20 mouse cellular contexts compared by ENCODE assay signal in genomic region chr16:35856766-35857165, GRCm38 (mm10). TPM values are rescaled to one million over a fixed set of nuclear protein-coding genes. Genes with fewer than 3 reads are reported as not detected.
DNase-seq lines count a peak whose midpoint lies in the region; ATAC-seq and TF ChIP-seq lines count a peak whose summit lies in the region.
"Had no signal": no experiment of that assay in that cellular context is flagged by ENCODE, and none has a peak within 500 bp of the region (broad histone marks: within the 10 kb centered on the region; RNA-seq: fewer than 3 reads in every experiment).

No protein-coding gene starts in this region.

- WGBS in heart, embryonic 10.5 days = 50% methylated on average over 18 of the region's 18 CpGs
- WGBS in liver, embryonic 16.5 days (ENCODE audit: insufficient replicate concordance) = 27% methylated on average over 18 of the region's 18 CpGs

- intact Hi-C loops in heart, postnatal 25 days (cut with DNase I) = no loop called here

- no peaks in the 10 kb centered on the region for H3K9me3 ChIP-seq in heart, embryonic 10.5 days
- no peaks in the 10 kb centered on the region for H3K9me3 ChIP-seq in MEL (replicated peaks; ENCODE audit: insufficient read depth, low read length)
- H3K9me3 ChIP-seq in liver, embryonic 16.5 days (replicated peaks; ENCODE audit: control insufficient read depth, low read length) = no peaks in the 10 kb centered on the region; the same call in 1 of the 2 replicates
- H3K9me3 ChIP-seq: embryonic facial prominence, embryonic 12.5 days; limb, embryonic 12.5 days; lung, embryonic 15.5 days; midbrain, embryonic 12.5 days had no signal

- peak; percentile 74 to 76 for TF ChIP-seq EP300 in MEL (IDR thresholded peaks at IDR 0.05; ENCODE audit: low read depth in 1 of 2, low read length in 2 of 2)

- TF ChIP-seq CTCF in MEL (IDR thresholded peaks at IDR 0.05 in 2 of 3, conservative IDR thresholded peaks at IDR 0.05 in 1 of 3; ENCODE audit: control insufficient read depth in 1 of 3, insufficient read depth in 1 of 3, low read depth in 2 of 3, low read length in 3 of 3, poor library complexity in 1 of 3, severe bottlenecking in 1 of 3) = no peak

- 0 out of 2 replicates have a peak overlapping the region, but pooled peaks have one; percentile 10 for H3K4me3 ChIP-seq in heart, embryonic 10.5 days
- peak overlapping the region; percentile 19 to 31 for H3K4me3 ChIP-seq in MEL (ENCODE audit: control insufficient read depth in 1 of 2, insufficient read depth in 1 of 2, low read depth in 2 of 2, low read length in 2 of 2)
- 0 out of 2 replicates have a peak overlapping the region, but pooled peaks have one; percentile 6 for H3K4me3 ChIP-seq in liver, embryonic 16.5 days (ENCODE audit: low read depth, low read length)
- H3K4me3 ChIP-seq: embryonic facial prominence, embryonic 12.5 days; limb, embryonic 12.5 days; lung, embryonic 15.5 days; midbrain, embryonic 12.5 days had no signal

- H3K27me3 ChIP-seq in heart, embryonic 10.5 days (ENCODE audit: insufficient read depth, poor library complexity, severe bottlenecking) = no peaks in the 10 kb centered on the region
- H3K27me3 ChIP-seq in MEL (ENCODE audit: control insufficient read depth in 1 of 2, insufficient read depth in 2 of 2, low read length in 2 of 2) = no peaks in the 10 kb centered on the region
- H3K27me3 ChIP-seq in liver, embryonic 16.5 days (ENCODE audit: control insufficient read depth, insufficient read depth, low read depth, low read length) = no peaks in the 10 kb centered on the region
- H3K27me3 ChIP-seq: embryonic facial prominence, embryonic 12.5 days; limb, embryonic 12.5 days; lung, embryonic 15.5 days; midbrain, embryonic 12.5 days had no signal

- no peaks in the 10 kb centered on the region for H3K79me2 ChIP-seq in MEL (ENCODE audit: control insufficient read depth, insufficient read depth, low read length, poor library complexity)

- ATAC-seq in erythroid progenitor cell, adult 5-6 weeks (replicated peaks; ENCODE audit: low FRiP score, poor library complexity, severe bottlenecking) = peak; percentile 95
- peak; percentile 95 for ATAC-seq in liver, embryonic 16.5 days (ENCODE audit: low read depth)
- ATAC-seq: CD4-positive, CD25-positive, alpha-beta regulatory T cell, adult 4 months; forebrain, embryonic 16.5 days had no signal

- no peak for TF ChIP-seq RAD21 in MEL (IDR thresholded peaks at IDR 0.05; ENCODE audit: low read depth, low read length)

- DNase-seq in heart, embryonic 10.5 days (ENCODE audit: low spot score) = peak; percentile 86
- DNase-seq in heart, postnatal 25 days (ENCODE audit: low spot score) = no peak
- DNase-seq in MEL (ENCODE audit: low read depth, low spot score) = peak; percentile 87
- DNase-seq in urinary bladder, adult 18-20 months (ENCODE audit: low spot score in 2 of 2) = no peak
- no peak for DNase-seq in kidney, adult 18-20 months
- no peak for DNase-seq in adrenal gland, postnatal 4 days (ENCODE audit: low spot score in 2 of 2)
- DNase-seq: cerebellum, adult 9-10 months; kidney, postnatal 4 days; right cerebral cortex, postnatal 4 days; thymus, postnatal 4 days had no signal

- H3K4me2 ChIP-seq in liver, embryonic 16.5 days (ENCODE audit: low read depth, low read length) = peak overlapping the region; percentile 44
- H3K4me2 ChIP-seq: embryonic facial prominence, embryonic 12.5 days; hindbrain, embryonic 14.5 days; limb, embryonic 12.5 days; lung, embryonic 15.5 days; midbrain, embryonic 12.5 days had no signal

- no peaks in the 10 kb centered on the region for H3K36me3 ChIP-seq in heart, embryonic 10.5 days
- H3K36me3 ChIP-seq in MEL (ENCODE audit: control insufficient read depth in 1 of 2, insufficient read depth in 2 of 2, low read length in 2 of 2) = peaks cover 0 to 9% of the 10 kb centered on the region in 2 experiments; a peak in 2 of 4 replicates
- H3K36me3 ChIP-seq in liver, embryonic 16.5 days (ENCODE audit: control insufficient read depth, insufficient read depth) = no peaks in the 10 kb centered on the region
- H3K36me3 ChIP-seq: embryonic facial prominence, embryonic 12.5 days; limb, embryonic 12.5 days; lung, embryonic 15.5 days; midbrain, embryonic 12.5 days had no signal

- TF ChIP-seq POLR2A in MEL (IDR thresholded peaks at IDR 0.05; ENCODE audit: control insufficient read depth in 1 of 2, insufficient read depth in 1 of 2, low read depth in 1 of 2, low read length in 2 of 2, poor library complexity in 1 of 2) = peak in 1 of 2 experiments; percentile 28; a peak in 1 of 4 replicates

- peak overlapping the region; percentile 27 for H3K9ac ChIP-seq in MEL (ENCODE audit: control insufficient read depth, low read depth, low read length, poor library complexity, severe bottlenecking)
- H3K9ac ChIP-seq in liver, embryonic 16.5 days (ENCODE audit: low read depth, low read length) = no peak overlapping the region; the same call in 1 of the 2 replicates
- H3K9ac ChIP-seq: embryonic facial prominence, embryonic 12.5 days; hindbrain, embryonic 14.5 days; limb, embryonic 12.5 days; lung, embryonic 15.5 days; midbrain, embryonic 12.5 days had no signal

- H3K4me1 ChIP-seq in heart, embryonic 10.5 days = peaks cover 7% of the 10 kb centered on the region
- peaks cover 4 to 9% of the 10 kb centered on the region in 2 experiments for H3K4me1 ChIP-seq in MEL (ENCODE audit: control insufficient read depth in 1 of 2, insufficient read depth in 2 of 2, low read length in 2 of 2)
- peaks cover 12% of the 10 kb centered on the region for H3K4me1 ChIP-seq in liver, embryonic 16.5 days (ENCODE audit: control insufficient read depth, low read depth, low read length)
- H3K4me1 ChIP-seq: embryonic facial prominence, embryonic 12.5 days; limb, embryonic 12.5 days; lung, embryonic 15.5 days; midbrain, embryonic 12.5 days had no signal

- H3K27ac ChIP-seq in heart, embryonic 10.5 days = no peak overlapping the region
- peak overlapping the region; percentile 34; the same call in 1 of the 2 replicates for H3K27ac ChIP-seq in MEL (ENCODE audit: control insufficient read depth, low read depth, low read length)
- H3K27ac ChIP-seq in liver, embryonic 16.5 days (ENCODE audit: low read length) = peak overlapping the region; percentile 62
- H3K27ac ChIP-seq: embryonic facial prominence, embryonic 12.5 days; hindbrain, embryonic 14.5 days; limb, embryonic 12.5 days; lung, embryonic 15.5 days; macrophage; midbrain, embryonic 12.5 days had no signal

TF ChIP-seq in MEL, 35 proteins besides CTCF, POLR2A, EP300 and RAD21 (continues in another document):
- TF ChIP-seq E2F4 (IDR thresholded peaks at IDR 0.05; ENCODE audit: borderline replicate concordance, low read depth, low read length) (no peak), CHD2 (IDR thresholded peaks at IDR 0.05; ENCODE audit: low read length) (no peak), NRF1 (IDR thresholded peaks at IDR 0.05; ENCODE audit: insufficient read depth, low read depth, low read length, poor library complexity, severe bottlenecking) (no peak), MAZ (IDR thresholded peaks at IDR 0.05; ENCODE audit: low read depth, low read length) (no peak), GATA1 (IDR thresholded peaks at IDR 0.05; ENCODE audit: low read depth, low read length) (peak; percentile 86), KAT2A (conservative IDR thresholded peaks at IDR 0.05; ENCODE audit: low read depth, low read length) (no peak), TBP (IDR thresholded peaks at IDR 0.05; ENCODE audit: low read depth, low read length) (no peak; the same call in 1 of the 2 replicates), ETS1 (IDR thresholded peaks at IDR 0.05; ENCODE audit: low read depth, low read length) (peak; percentile 79), HCFC1 (IDR thresholded peaks at IDR 0.05; ENCODE audit: low read depth, low read length) (no peak), ZMIZ1 (IDR thresholded peaks at IDR 0.05; ENCODE audit: low read depth, low read length) (no peak), CHD1 (IDR thresholded peaks at IDR 0.05; ENCODE audit: low read depth, low read length) (no peak), NELFE (IDR thresholded peaks at IDR 0.05; ENCODE audit: low read depth, low read length) (no peak; the same call in 1 of the 2 replicates), RCOR1 (IDR thresholded peaks at IDR 0.05; ENCODE audit: low read depth, low read length) (0 out of 2 replicates have a peak, but pooled peaks have one; percentile 14), ZNF384 (IDR thresholded peaks at IDR 0.05; ENCODE audit: low read depth, low read length) (no peak), ZKSCAN1 (IDR thresholded peaks at IDR 0.05; ENCODE audit: low read depth, low read length) (no peak), MXI1 (IDR thresholded peaks at IDR 0.05; ENCODE audit: low read depth, low read length) (peak; percentile 75; the same call in 1 of the 2 replicates), TAL1 (IDR thresholded peaks at IDR 0.05; ENCODE audit: low read length) (peak; percentile 62), SMC3 (IDR thresholded peaks at IDR 0.05; ENCODE audit: low read depth, low read length) (no peak; the same call in 1 of the 2 replicates), GABPA (IDR thresholded peaks at IDR 0.05; ENCODE audit: low read depth, low read length) (no peak), UBTF (IDR thresholded peaks at IDR 0.05; ENCODE audit: borderline replicate concordance, insufficient read depth, low read depth, low read length) (no peak), SIN3A (IDR thresholded peaks at IDR 0.05; ENCODE audit: low read length) (peak; percentile 61), MYB (IDR thresholded peaks at IDR 0.05; ENCODE audit: low read depth, low read length) (no peak), MAFK (IDR thresholded peaks at IDR 0.05; ENCODE audit: borderline replicate concordance, low read depth, low read length) (no peak), TCF12 (IDR thresholded peaks at IDR 0.05; ENCODE audit: low read depth, low read length) (peak; percentile 85), JUND (IDR thresholded peaks at IDR 0.05; ENCODE audit: low read depth, low read length) (no peak), ZC3H11A (IDR thresholded peaks at IDR 0.05; ENCODE audit: low read depth, low read length) (no peak), BHLHE40 (IDR thresholded peaks at IDR 0.05; ENCODE audit: borderline replicate concordance, low read depth, low read length) (peak; percentile 49; the same call in 1 of the 2 replicates)

RNA-seq across cellular contexts. Expression of gene Parp14, which starts 14.6 kb away (rescaled TPM):
- 0.15 and 0.22 TPM in 2 replicates for polyA plus RNA-seq in heart, embryonic 10.5 days (2016; fragmentation: Nextera tagmentation; extraction: Ambion mirVana)
- 10 to 100 TPM; 11.6 to 11.8 TPM for total RNA-seq in heart, postnatal 25 days (2021)
- 0.98 and 1.2 TPM in 2 replicates for total RNA-seq in MEL (2012; rRNA removed)
- polyA plus RNA-seq in MEL (2012; ENCODE audit: insufficient read depth in 1 of 2, insufficient read length in 2 of 2, low read depth in 1 of 2, low replicate concordance in 2 of 2, missing spikeins in 1 of 2) = 1 to 10 TPM in 1 of 2 experiments, not detected in 1; 1.5 TPM
- total RNA-seq in erythroid progenitor cell, adult 5-6 weeks (2015; ENCODE audit: low replicate concordance) = 14.8 and 28.5 TPM in 2 replicates
- 31.6 and 33.5 TPM in 2 replicates for total RNA-seq in erythroid progenitor cell, adult 5-6 weeks (2017; ENCODE audit: low replicate concordance)
- 1.4 and 1.5 TPM in 2 replicates for polyA plus RNA-seq in liver, embryonic 16.5 days (2015; fragmentation: Nextera tagmentation; extraction: Ambion mirVana)
- 10 to 100 TPM; 10.8 to 11.1 TPM for total RNA-seq in adrenal gland, postnatal 4 days (2021)

Comparison
In these comparisons a context has a peak if more than half of its experiments do, and no peak if none do; other contexts are left out.
1. DNase-seq: peak in heart, embryonic 10.5 days (single experiment) and MEL (single experiment); none in heart, postnatal 25 days (single experiment), urinary bladder, adult 18-20 months (0 of 2), kidney, adult 18-20 months (single experiment) and adrenal gland, postnatal 4 days (0 of 2).
2. Peak in every context shown above with its lines, with median percentiles within 50 percentile points of each other: H3K4me3 ChIP-seq.